Mouse (Mus musculus): ENCODE results near the gene Gm5415. TPM values are rescaled to one million over a fixed set of nuclear protein-coding genes. Genes with fewer than 3 reads are reported as not detected.

The Gm5415 gene
- polyA plus RNA-seq (2017; shearing (Covaris generic)), result not detected

GRCm38 (mm10) chr1:32547194-32547593, at the start of gene Gm5415:
TSS of gene Gm5415 (minus strand) at chr1:32547294.

Measured in effector memory CD4-positive, alpha-beta T cell, adult 7 months (primary cell).